Mouse (Mus musculus): ENCODE results near the gene 6330409D20Rik. TPM values are rescaled to one million over a fixed set of nuclear protein-coding genes. Genes with fewer than 3 reads are reported as not detected.

6330409D20Rik gene
- total RNA-seq, 1 experiment = not detected

DNA sequence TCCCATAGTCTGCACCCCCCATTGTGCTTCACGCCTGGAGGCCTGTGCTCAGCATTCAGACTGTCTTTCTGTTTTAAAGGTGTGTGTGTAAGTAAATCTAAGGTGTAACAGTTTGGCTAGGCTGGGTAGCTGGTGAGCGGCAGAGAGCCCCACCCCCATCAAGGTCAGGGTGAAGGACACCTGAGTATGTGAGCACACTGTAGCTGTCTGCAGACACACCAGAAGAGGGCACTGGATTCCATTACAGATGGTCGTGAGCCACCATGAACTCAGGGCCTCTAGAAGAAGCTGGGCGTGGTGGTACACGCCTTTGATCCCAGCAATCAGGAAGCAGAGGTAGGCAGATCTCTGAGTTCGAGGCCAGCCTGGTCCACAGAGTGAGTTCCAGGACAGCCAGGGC is 40.9 kb upstream of the 6330409D20Rik start:
- Histone ChIP-seq H3K4me1 (ENCODE audit: control insufficient read depth in 2 of 2, insufficient read depth in 2 of 2, low read length in 2 of 2, poor library complexity in 1 of 2) (peaks cover 0 to 18% of the 10 kb centered on the region in 2 experiments; a peak in 2 of 4 replicates), H3K36me3 (ENCODE audit: control insufficient read depth, insufficient read depth, low read length, poor library complexity, severe bottlenecking) (peaks cover 3% of the 10 kb centered on the region; the same call in 1 of the 2 replicates), H3K9ac (ENCODE audit: insufficient read depth, low read depth, low read length, poor library complexity, severe bottlenecking) (no peak overlapping the region), H3K27ac (ENCODE audit: insufficient read depth, low read depth, low read length, poor library complexity, severe bottlenecking) (no peak overlapping the region), H3K9me3 (ENCODE audit: control insufficient read depth, insufficient read depth, low read depth, low read length) (no peaks in the 10 kb centered on the region), H3K4me3 (ENCODE audit: insufficient read depth in 1 of 2, low read depth in 1 of 2, low read length in 2 of 2, poor library complexity in 1 of 2, severe bottlenecking in 1 of 2) (no peak overlapping the region)
- TF ChIP-seq MAFK (IDR thresholded peaks at IDR 0.05; ENCODE audit: insufficient read depth, low read depth, low read length) = no peak
- TF ChIP-seq CHD2 (IDR thresholded peaks at IDR 0.05; ENCODE audit: low read depth, low read length) = no peak
- TF ChIP-seq ZC3H11A (IDR thresholded peaks at IDR 0.05; ENCODE audit: borderline replicate concordance, low read depth, low read length) = no peak
- TF ChIP-seq ZNF384 (IDR thresholded peaks at IDR 0.05; ENCODE audit: low read depth, low read length) = no peak
- TF ChIP-seq HCFC1 (IDR thresholded peaks at IDR 0.05; ENCODE audit: borderline replicate concordance, insufficient read depth, low read length) = no peak
- DNase-seq (ENCODE audit: low read depth, low spot score) = no peak
- in situ Hi-C loops (cut with MboI; ENCODE audit: low sequenced_read_pairs in 2 of 2, unreplicated experiment in 2 of 2) = no loop called here

DNA sequence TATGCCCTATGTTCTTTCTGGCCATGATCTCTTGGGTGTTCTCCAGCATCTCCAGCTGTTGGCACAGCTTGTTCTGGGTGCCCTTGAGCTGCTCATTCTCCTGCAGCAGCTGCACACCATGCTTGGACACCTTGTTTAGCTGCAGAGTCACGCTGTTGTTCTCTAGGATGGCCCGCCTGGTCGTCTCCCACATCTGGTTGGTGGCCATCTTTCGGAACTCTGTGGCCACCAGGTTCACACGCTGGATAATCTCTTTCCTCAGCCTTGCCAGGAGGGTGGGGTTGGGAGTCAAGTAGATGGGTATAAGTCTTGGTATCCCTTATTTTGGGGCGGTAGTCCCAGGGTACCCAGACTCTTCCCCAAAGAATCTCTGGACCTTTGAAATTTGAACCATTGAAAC is 38.9 kb upstream of the 6330409D20Rik start:
- no peak overlapping the region for H3K9ac ChIP-seq (ENCODE audit: insufficient read depth, low read depth, low read length, poor library complexity, severe bottlenecking)
- no peak overlapping the region for H3K4me3 ChIP-seq (ENCODE audit: insufficient read depth in 1 of 2, low read depth in 1 of 2, low read length in 2 of 2, poor library complexity in 1 of 2, severe bottlenecking in 1 of 2)
- H3K9me3 ChIP-seq (ENCODE audit: control insufficient read depth, insufficient read depth, low read depth, low read length) = no peaks in the 10 kb centered on the region
- no peak overlapping the region for H3K27ac ChIP-seq (ENCODE audit: insufficient read depth, low read depth, low read length, poor library complexity, severe bottlenecking)
- in situ Hi-C loops (cut with MboI; ENCODE audit: low sequenced_read_pairs in 2 of 2, unreplicated experiment in 2 of 2) = no loop called here
- TF ChIP-seq MAFK (IDR thresholded peaks at IDR 0.05; ENCODE audit: insufficient read depth, low read depth, low read length) = no peak
- no peak for TF ChIP-seq HCFC1 (IDR thresholded peaks at IDR 0.05; ENCODE audit: borderline replicate concordance, insufficient read depth, low read length)
- TF ChIP-seq CHD2 (IDR thresholded peaks at IDR 0.05; ENCODE audit: low read depth, low read length) = no peak
- H3K36me3 ChIP-seq (ENCODE audit: control insufficient read depth, insufficient read depth, low read length, poor library complexity, severe bottlenecking) = peaks cover 3% of the 10 kb centered on the region; the same call in 1 of the 2 replicates
- peaks cover 5 to 18% of the 10 kb centered on the region in 2 experiments; a peak in 2 of 4 replicates for H3K4me1 ChIP-seq (ENCODE audit: control insufficient read depth in 2 of 2, insufficient read depth in 2 of 2, low read length in 2 of 2, poor library complexity in 1 of 2)
- no peak for DNase-seq (ENCODE audit: low read depth, low spot score)

DNA sequence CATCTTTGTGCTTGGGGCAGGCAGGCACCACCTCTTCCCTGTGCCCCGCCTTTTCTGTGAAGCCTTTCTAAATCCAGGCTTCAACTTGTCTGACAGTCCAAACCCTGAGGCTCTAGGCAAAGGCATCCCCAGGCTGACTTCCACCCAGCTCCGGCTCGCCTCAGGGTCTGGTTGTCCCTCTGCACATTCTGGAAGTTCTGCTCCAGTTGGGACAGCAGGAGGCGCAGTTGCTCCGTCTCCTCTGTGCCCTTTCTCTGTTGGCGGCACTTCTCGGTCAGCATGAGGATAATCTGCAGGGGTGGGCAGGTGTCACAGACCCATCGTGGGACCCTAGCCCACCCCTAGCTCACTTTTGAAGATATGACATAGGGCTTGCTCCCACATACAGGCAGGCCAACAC is 38.3 kb upstream of the 6330409D20Rik start:
- peak; percentile 67 for DNase-seq (ENCODE audit: low read depth, low spot score)
- in situ Hi-C loops (cut with MboI; ENCODE audit: low sequenced_read_pairs in 2 of 2, unreplicated experiment in 2 of 2) = no loop called here
- no peak for TF ChIP-seq HCFC1 (IDR thresholded peaks at IDR 0.05; ENCODE audit: borderline replicate concordance, insufficient read depth, low read length)
- peak; percentile 29; the same call in 1 of the 2 replicates for TF ChIP-seq ZC3H11A (IDR thresholded peaks at IDR 0.05; ENCODE audit: borderline replicate concordance, low read depth, low read length)
- Histone ChIP-seq H3K4me1 (ENCODE audit: control insufficient read depth in 2 of 2, insufficient read depth in 2 of 2, low read length in 2 of 2, poor library complexity in 1 of 2) (peaks cover 5 to 17% of the 10 kb centered on the region in 2 experiments; a peak in 2 of 4 replicates), H3K4me3 (ENCODE audit: insufficient read depth in 1 of 2, low read depth in 1 of 2, low read length in 2 of 2, poor library complexity in 1 of 2, severe bottlenecking in 1 of 2) (no peak overlapping the region), H3K27ac (ENCODE audit: insufficient read depth, low read depth, low read length, poor library complexity, severe bottlenecking) (no peak overlapping the region), H3K36me3 (ENCODE audit: control insufficient read depth, insufficient read depth, low read length, poor library complexity, severe bottlenecking) (peaks cover 3% of the 10 kb centered on the region; the same call in 1 of the 2 replicates), H3K9me3 (ENCODE audit: control insufficient read depth, insufficient read depth, low read depth, low read length) (no peaks in the 10 kb centered on the region), H3K9ac (ENCODE audit: insufficient read depth, low read depth, low read length, poor library complexity, severe bottlenecking) (no peak overlapping the region)

DNA sequence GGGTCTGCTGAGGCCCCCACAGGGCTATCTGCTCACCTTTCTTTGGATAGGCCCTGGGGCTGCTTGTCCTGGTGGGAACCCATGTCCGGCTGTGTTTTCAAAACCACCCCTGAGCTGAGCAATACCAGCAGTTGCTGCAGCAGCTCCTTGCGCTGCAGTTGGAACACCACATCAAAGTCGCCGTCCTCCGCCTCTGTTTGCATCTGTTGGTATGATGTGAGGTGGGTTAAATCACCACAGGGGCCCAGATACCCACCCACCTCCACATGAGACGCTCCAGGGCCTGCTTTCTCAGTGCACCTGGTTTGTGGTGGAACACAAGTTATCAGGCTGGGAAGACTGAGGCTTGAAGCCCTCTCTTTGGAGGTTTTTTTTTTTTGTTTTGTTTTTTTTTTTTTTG is 37.3 kb upstream of the 6330409D20Rik start:
- Histone ChIP-seq H3K4me1 (ENCODE audit: control insufficient read depth in 2 of 2, insufficient read depth in 2 of 2, low read length in 2 of 2, poor library complexity in 1 of 2) (peaks cover 5 to 13% of the 10 kb centered on the region in 2 experiments; a peak in 2 of 4 replicates), H3K4me3 (ENCODE audit: insufficient read depth in 1 of 2, low read depth in 1 of 2, low read length in 2 of 2, poor library complexity in 1 of 2, severe bottlenecking in 1 of 2) (no peak overlapping the region), H3K9ac (ENCODE audit: insufficient read depth, low read depth, low read length, poor library complexity, severe bottlenecking) (no peak overlapping the region), H3K9me3 (ENCODE audit: control insufficient read depth, insufficient read depth, low read depth, low read length) (no peaks in the 10 kb centered on the region), H3K27ac (ENCODE audit: insufficient read depth, low read depth, low read length, poor library complexity, severe bottlenecking) (no peak overlapping the region), H3K36me3 (ENCODE audit: control insufficient read depth, insufficient read depth, low read length, poor library complexity, severe bottlenecking) (peaks cover 3% of the 10 kb centered on the region; the same call in 1 of the 2 replicates)
- no peak for TF ChIP-seq MAFK (IDR thresholded peaks at IDR 0.05; ENCODE audit: insufficient read depth, low read depth, low read length)
- TF ChIP-seq ZC3H11A (IDR thresholded peaks at IDR 0.05; ENCODE audit: borderline replicate concordance, low read depth, low read length) = no peak
- no peak for TF ChIP-seq HCFC1 (IDR thresholded peaks at IDR 0.05; ENCODE audit: borderline replicate concordance, insufficient read depth, low read length)
- TF ChIP-seq CHD2 (IDR thresholded peaks at IDR 0.05; ENCODE audit: low read depth, low read length) = no peak
- no peak for TF ChIP-seq ZNF384 (IDR thresholded peaks at IDR 0.05; ENCODE audit: low read depth, low read length)
- DNase-seq (ENCODE audit: low read depth, low spot score) = no peak
- in situ Hi-C loops (cut with MboI; ENCODE audit: low sequenced_read_pairs in 2 of 2, unreplicated experiment in 2 of 2) = no loop called here

DNA sequence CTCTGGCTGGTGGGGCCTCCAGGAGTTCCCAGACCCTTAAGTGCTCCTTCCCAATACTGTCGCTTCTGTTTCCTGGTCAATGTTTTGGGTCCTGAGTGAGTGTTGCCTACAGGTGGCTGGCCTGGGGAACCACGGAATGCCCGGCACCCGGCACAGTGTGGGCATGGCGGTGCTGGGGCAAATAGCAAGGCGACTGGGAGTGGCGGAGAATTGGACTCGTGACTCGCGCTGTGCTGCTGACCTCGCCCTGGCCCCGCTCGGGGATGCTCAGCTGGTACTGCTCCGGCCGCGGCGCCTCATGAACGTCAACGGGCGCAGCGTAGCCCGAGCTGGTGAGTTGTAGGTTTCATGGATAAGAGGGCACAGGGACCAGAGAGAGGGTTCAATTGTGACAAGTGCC is 35.4 kb upstream of the 6330409D20Rik start:
- peaks cover 5 to 21% of the 10 kb centered on the region in 2 experiments; a peak in 2 of 4 replicates for H3K4me1 ChIP-seq (ENCODE audit: control insufficient read depth in 2 of 2, insufficient read depth in 2 of 2, low read length in 2 of 2, poor library complexity in 1 of 2)
- no peaks in the 10 kb centered on the region for H3K9me3 ChIP-seq (ENCODE audit: control insufficient read depth, insufficient read depth, low read depth, low read length)
- no peak overlapping the region for H3K27ac ChIP-seq (ENCODE audit: insufficient read depth, low read depth, low read length, poor library complexity, severe bottlenecking)
- DNase-seq (ENCODE audit: low read depth, low spot score) = no peak
- peak overlapping the region; percentile 62 to 99 for H3K4me3 ChIP-seq (ENCODE audit: insufficient read depth in 1 of 2, low read depth in 1 of 2, low read length in 2 of 2, poor library complexity in 1 of 2, severe bottlenecking in 1 of 2)
- peak overlapping the region; percentile 58 for H3K9ac ChIP-seq (ENCODE audit: insufficient read depth, low read depth, low read length, poor library complexity, severe bottlenecking)
- in situ Hi-C loops (cut with MboI; ENCODE audit: low sequenced_read_pairs in 2 of 2, unreplicated experiment in 2 of 2) = no loop called here
- peaks cover 3% of the 10 kb centered on the region; the same call in 1 of the 2 replicates for H3K36me3 ChIP-seq (ENCODE audit: control insufficient read depth, insufficient read depth, low read length, poor library complexity, severe bottlenecking)
- no peak for TF ChIP-seq HCFC1 (IDR thresholded peaks at IDR 0.05; ENCODE audit: borderline replicate concordance, insufficient read depth, low read length)
- no peak for TF ChIP-seq CHD2 (IDR thresholded peaks at IDR 0.05; ENCODE audit: low read depth, low read length)
- TF ChIP-seq MAFK (IDR thresholded peaks at IDR 0.05; ENCODE audit: insufficient read depth, low read depth, low read length) = no peak
- TF ChIP-seq ZC3H11A (IDR thresholded peaks at IDR 0.05; ENCODE audit: borderline replicate concordance, low read depth, low read length) = no peak
- no peak for TF ChIP-seq ZNF384 (IDR thresholded peaks at IDR 0.05; ENCODE audit: low read depth, low read length)
